8 mouse cellular contexts compared by ENCODE assay signal in the genomic region with DNA sequence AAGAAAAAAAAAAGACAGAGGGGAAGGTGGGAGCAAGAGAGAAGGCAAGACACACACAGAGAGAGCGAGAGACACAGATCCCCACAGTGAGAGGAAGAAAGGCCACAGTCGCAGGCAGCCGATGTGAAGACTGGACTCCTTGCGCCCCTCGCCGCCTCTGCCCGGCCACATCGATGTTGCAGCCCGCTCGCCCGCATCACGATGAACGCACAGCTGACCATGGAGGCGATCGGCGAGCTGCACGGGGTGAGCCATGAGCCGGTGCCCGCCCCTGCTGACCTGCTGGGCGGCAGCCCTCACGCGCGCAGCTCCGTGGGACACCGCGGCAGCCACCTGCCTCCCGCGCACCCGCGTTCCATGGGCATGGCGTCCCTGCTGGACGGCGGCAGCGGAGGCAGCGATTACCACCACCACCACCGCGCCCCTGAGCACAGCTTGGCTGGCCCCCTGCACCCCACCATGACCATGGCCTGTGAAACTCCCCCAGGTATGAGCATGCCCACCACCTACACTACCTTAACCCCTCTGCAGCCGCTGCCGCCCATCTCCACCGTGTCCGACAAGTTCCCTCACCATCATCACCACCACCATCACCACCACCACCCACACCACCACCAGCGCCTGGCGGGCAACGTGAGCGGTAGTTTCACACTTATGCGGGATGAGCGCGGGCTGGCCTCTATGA. TPM values are rescaled to one million over a fixed set of nuclear protein-coding genes. Genes with fewer than 3 reads are reported as not detected.
DNase-seq lines count a peak whose midpoint lies in the region; ATAC-seq lines count a peak whose summit lies in the region.

No protein-coding gene starts in this region.

- peaks cover 12% of the 10 kb centered on the region for H3K4me1 ChIP-seq in heart, embryonic 16.5 days (ENCODE audit: control insufficient read depth, insufficient read depth, low read length)
- H3K4me1 ChIP-seq in brown adipose tissue, adult 24 weeks (ENCODE audit: control insufficient read depth, insufficient read depth, insufficient read length, low read length) = peaks cover 6% of the 10 kb centered on the region
- H3K4me1 ChIP-seq in hindbrain, embryonic 11.5 days (replicated peaks; ENCODE audit: control insufficient read depth, insufficient read depth, low read length) = peaks cover 11% of the 10 kb centered on the region; the same call in 1 of the 2 replicates
- peaks cover 57% of the 10 kb centered on the region for H3K4me1 ChIP-seq in midbrain, embryonic 13.5 days (replicated peaks)

- H3K9me3 ChIP-seq in heart, embryonic 16.5 days (replicated peaks; ENCODE audit: control insufficient read depth, low read length) = no peaks in the 10 kb centered on the region; the same call in 1 of the 2 replicates
- H3K9me3 ChIP-seq in hindbrain, embryonic 11.5 days (ENCODE audit: control insufficient read depth, low read length) = no peaks in the 10 kb centered on the region
- H3K9me3 ChIP-seq in midbrain, embryonic 13.5 days = no peaks in the 10 kb centered on the region

- DNase-seq in heart, adult 9 months (ENCODE audit: low spot score in 2 of 2) = no peak
- peak; percentile 65 for DNase-seq in hindbrain, embryonic 11.5 days (ENCODE audit: low spot score)
- no peak for DNase-seq in ovary, adult 18-20 months (ENCODE audit: low spot score)
- no peak for DNase-seq in ovary, postnatal 36 days (ENCODE audit: low spot score)

- ATAC-seq in heart, embryonic 16.5 days (replicated peaks; ENCODE audit: extremely low read depth, insufficient read depth, low FRiP score) = no peak; the same call in 1 of the 2 replicates
- peak; percentile 4; the same call in 1 of the 2 replicates for ATAC-seq in hindbrain, embryonic 11.5 days (ENCODE audit: low FRiP score)
- peak; percentile 40 for ATAC-seq in midbrain, embryonic 13.5 days
- ATAC-seq in monocyte, adult 5-6 weeks (replicated peaks; ENCODE audit: insufficient number of reproducible peaks, low FRiP score, low TSS enrichment, poor library complexity, severe bottlenecking) = no peak

- peak overlapping the region; percentile 78 for H3K4me2 ChIP-seq in heart, embryonic 16.5 days (ENCODE audit: low read depth, low read length)
- peak overlapping the region; percentile 92 for H3K4me2 ChIP-seq in hindbrain, embryonic 11.5 days (replicated peaks; ENCODE audit: low read depth, low read length)
- H3K4me2 ChIP-seq in midbrain, embryonic 13.5 days (replicated peaks) = peak overlapping the region; percentile 89

- H3K27me3 ChIP-seq in heart, embryonic 16.5 days (ENCODE audit: control insufficient read depth, insufficient read depth, low read length) = peaks cover 97% of the 10 kb centered on the region
- H3K27me3 ChIP-seq in hindbrain, embryonic 11.5 days (ENCODE audit: control insufficient read depth, insufficient read depth, low read length) = peaks cover 91% of the 10 kb centered on the region
- H3K27me3 ChIP-seq in midbrain, embryonic 13.5 days = peaks cover 95% of the 10 kb centered on the region

- peak overlapping the region; percentile 1; the same call in 1 of the 2 replicates for H3K9ac ChIP-seq in heart, embryonic 16.5 days (ENCODE audit: low read length)
- H3K9ac ChIP-seq in hindbrain, embryonic 11.5 days (ENCODE audit: low read depth, low read length) = peak overlapping the region; percentile 54
- peak overlapping the region; percentile 84 for H3K9ac ChIP-seq in midbrain, embryonic 13.5 days (replicated peaks)

- no peak overlapping the region for H3K27ac ChIP-seq in heart, embryonic 16.5 days (ENCODE audit: low read length)
- no peak overlapping the region for H3K27ac ChIP-seq in brown adipose tissue, adult 24 weeks (replicated peaks; ENCODE audit: low read depth, low read length)
- peak overlapping the region; percentile 84 for H3K27ac ChIP-seq in hindbrain, embryonic 11.5 days (ENCODE audit: low read depth, low read length)
- peak overlapping the region; percentile 90 for H3K27ac ChIP-seq in midbrain, embryonic 13.5 days

- H3K36me3 ChIP-seq in heart, embryonic 16.5 days (ENCODE audit: control insufficient read depth, insufficient read depth) = no peaks in the 10 kb centered on the region
- H3K36me3 ChIP-seq in hindbrain, embryonic 11.5 days (ENCODE audit: control insufficient read depth, insufficient read depth, low read length) = no peaks in the 10 kb centered on the region
- H3K36me3 ChIP-seq in midbrain, embryonic 13.5 days = no peaks in the 10 kb centered on the region

- H3K4me3 ChIP-seq in heart, embryonic 16.5 days (ENCODE audit: low read length) = peak overlapping the region; percentile 48
- peak overlapping the region; percentile 27 for H3K4me3 ChIP-seq in brown adipose tissue, adult 24 weeks (ENCODE audit: insufficient read depth, low read depth, low read length)
- peak overlapping the region; percentile 56 for H3K4me3 ChIP-seq in hindbrain, embryonic 11.5 days (ENCODE audit: low read depth, low read length)
- peak overlapping the region; percentile 62 for H3K4me3 ChIP-seq in midbrain, embryonic 13.5 days (replicated peaks)

- under 1% methylated on average over 48 of the region's 48 CpGs for WGBS in heart, embryonic 16.5 days
- under 1% methylated on average over 41 of the region's 48 CpGs for WGBS in hindbrain, embryonic 11.5 days
- under 1% methylated on average over 48 of the region's 48 CpGs for WGBS in midbrain, embryonic 13.5 days

RNA-seq across cellular contexts. Expression of gene Onecut1, which starts 0.5 kb away (rescaled TPM):
- polyA plus RNA-seq in heart, embryonic 16.5 days (2015; fragmentation: Nextera tagmentation; extraction: Ambion mirVana) = not detected in 2 replicates
- not detected in 2 replicates for polyA plus RNA-seq in brown adipose tissue, adult 24 weeks (2012; ENCODE audit: insufficient read depth, insufficient read length, missing spikeins)
- 10.0 and 12.7 TPM in 2 replicates for polyA plus RNA-seq in hindbrain, embryonic 11.5 days (2014; fragmentation: Nextera tagmentation; extraction: Ambion mirVana)
- polyA plus RNA-seq in midbrain, embryonic 13.5 days (2015; fragmentation: Nextera tagmentation; extraction: Ambion mirVana) = 10.4 and 10.7 TPM in 2 replicates
- not detected in 3 replicates for total RNA-seq in monocyte, adult 5-6 weeks (2017)

Comparison
In these comparisons a context has a peak if more than half of its experiments do, and no peak if none do; other contexts are left out.
1. ATAC-seq: peak in hindbrain, embryonic 11.5 days (single experiment) and midbrain, embryonic 13.5 days (single experiment); none in heart, embryonic 16.5 days (single experiment) and monocyte, adult 5-6 weeks (single experiment).
2. H3K27ac ChIP-seq: peak in hindbrain, embryonic 11.5 days (single experiment) and midbrain, embryonic 13.5 days (single experiment); none in heart, embryonic 16.5 days (single experiment) and brown adipose tissue, adult 24 weeks (single experiment).
3. H3K9ac ChIP-seq: peak in every context shown above with its lines; median percentile 84 in midbrain, embryonic 13.5 days; 54 in hindbrain, embryonic 11.5 days; 1 in heart, embryonic 16.5 days.
4. RNA of gene Onecut1, which starts 0.5 kb away (polyA plus RNA-seq): 10.0 to 12.7 TPM in hindbrain, embryonic 11.5 days and 10.4 to 10.7 TPM in midbrain, embryonic 13.5 days; not detected in heart, embryonic 16.5 days and not detected in brown adipose tissue, adult 24 weeks; every median in the first group is over 10 times any median in the second.
5. Peak in every context shown above with its lines, with median percentiles within 50 percentile points of each other: H3K4me2 ChIP-seq and H3K4me3 ChIP-seq.